Mouse (Mus musculus) heart, embryonic 14.5 days (tissue): ENCODE measurements around the gene Srcin1. TPM values are rescaled to one million over a fixed set of nuclear protein-coding genes. Genes with fewer than 3 reads are reported as not detected.

ENCODE experiments used
- ATAC-seq: fragments of 200-750 bp; cut with Nextera tagmentation; 2 replicates; pipeline ENCODE4 v1.8.0; 2017; ENCODE audit warnings: low read depth, moderate TSS enrichment; ENCODE audit not compliant: insufficient number of reproducible peaks, insufficient read depth, low FRiP score
- H3K27ac ChIP-seq, 2 experiments: fragments of 200-500 bp in 1 of 2; fragments of 300-500 bp in 1 of 2; sonication (generic) in 1 of 2; replicated peaks in 1 of 2; 2 replicates each; pipeline ENCODE4 v1.5.1; 2012 to 2014; ENCODE audit warnings: low read depth in 2 of 2, low read length in 2 of 2, control low read depth in 1 of 2, mild to moderate bottlenecking in 1 of 2, mixed read lengths in 1 of 2; ENCODE audit not compliant: control insufficient read depth in 1 of 2, insufficient read depth in 1 of 2
- H3K27me3 ChIP-seq: fragments of 300-500 bp; sonication (generic); 2 replicates; pipeline ENCODE4 v1.6.1; 2014; ENCODE audit warnings: mild to moderate bottlenecking, low read length, control low read depth; ENCODE audit not compliant: control insufficient read depth, insufficient read depth
- H3K36me3 ChIP-seq: fragments of 300-500 bp; sonication (generic); 2 replicates; pipeline ENCODE4 v1.6.1; 2014; ENCODE audit warnings: mild to moderate bottlenecking, control low read depth, low read length, mixed read lengths; ENCODE audit not compliant: control insufficient read depth, insufficient read depth
- H3K4me1 ChIP-seq, 2 experiments: fragments of 200-500 bp in 1 of 2; fragments of 300-500 bp in 1 of 2; sonication (generic) in 1 of 2; 2 replicates each; pipeline ENCODE4 v1.6.1; 2012 to 2014; ENCODE audit warnings: low read length in 2 of 2, control low read depth in 1 of 2, mixed read lengths in 1 of 2; ENCODE audit not compliant: control insufficient read depth in 2 of 2, insufficient read depth in 2 of 2
- H3K4me2 ChIP-seq: fragments of 300-500 bp; sonication (generic); 2 replicates; pipeline ENCODE4 v1.6.1; 2014; ENCODE audit warnings: mild to moderate bottlenecking, low read length
- H3K4me3 ChIP-seq, 2 experiments: fragments of 200-500 bp in 1 of 2; fragments of 300-500 bp in 1 of 2; sonication (generic) in 1 of 2; 2 replicates each; pipeline ENCODE4 v1.5.1; 2012 to 2014; ENCODE audit warnings: low read length in 2 of 2, mild to moderate bottlenecking in 2 of 2, control low read depth in 1 of 2, low read depth in 1 of 2, moderate library complexity in 1 of 2; ENCODE audit not compliant: control insufficient read depth in 1 of 2, insufficient read depth in 1 of 2
- H3K9ac ChIP-seq: fragments of 300-500 bp; sonication (generic); 2 replicates; pipeline ENCODE4 v1.6.1; 2014; ENCODE audit warnings: mild to moderate bottlenecking, low read length
- H3K9me3 ChIP-seq: fragments of 300-500 bp; sonication (generic); 2 replicates; pipeline ENCODE4 v1.6.1; 2016; ENCODE audit warnings: low read length, control low read depth; ENCODE audit not compliant: control insufficient read depth
- WGBS: fragments of 180-500 bp; shearing (Covaris S2); extraction: QIAGEN DNeasy Blood & Tissue Kit; methylation state at CpG from one replicate; pipeline ENCODE4 v1.1.7; 2014; 5-methylcytosine and 5-hydroxymethylcytosine counted together
- polyA plus RNA-seq: library from polyadenylated mRNA; unstranded; fragments of >200 nt; fragmentation: Nextera tagmentation; extraction: Ambion mirVana; gene quantifications from 2 replicates; pipeline ENCODE4 v1.2.1, GENCODE M21; 2014

The Srcin1 gene
- polyA plus RNA-seq, 1 experiment from 2014 or later = 0.22 TPM

- Histone ChIP-seq H3K4me2 (no peak overlapping the region), H3K27ac (no peak overlapping the region), H3K4me1 (no peaks in the 10 kb centered on the region), H3K9me3 (no peaks in the 10 kb centered on the region; the same call in 1 of the 2 replicates), H3K27me3 (peaks cover 2% of the 10 kb centered on the region; the same call in 1 of the 2 replicates), H3K9ac (no peak overlapping the region), H3K36me3 (no peaks in the 10 kb centered on the region), H3K4me3 (no peak overlapping the region)
- ATAC-seq = no peak; the same call in 1 of the 2 replicates
- 68% methylated on average over 10 of the region's 10 CpGs for whole genome bisulfite sequencing
These were observed 22.1 kb upstream of the Srcin1 start for GRCm38 (mm10) chr11:97597945-97598691.

GRCm38 (mm10) chr11:97594136-97594535, 18.1 kb upstream of the Srcin1 start:
- Histone ChIP-seq H3K4me2 (no peak overlapping the region), H3K4me1 (0 out of 4 replicates have a peak, but pooled peaks cover 0 to 4% of the 10 kb centered on the region in 2 experiments), H3K27ac (no peak overlapping the region), H3K9ac (no peak overlapping the region), H3K27me3 (no peaks in the 10 kb centered on the region), H3K9me3 (no peaks in the 10 kb centered on the region; the same call in 1 of the 2 replicates), H3K36me3 (no peaks in the 10 kb centered on the region), H3K4me3 (no peak overlapping the region)
- no peak for ATAC-seq
- WGBS = 43% methylated on average over 6 of the region's 6 CpGs

DNA sequence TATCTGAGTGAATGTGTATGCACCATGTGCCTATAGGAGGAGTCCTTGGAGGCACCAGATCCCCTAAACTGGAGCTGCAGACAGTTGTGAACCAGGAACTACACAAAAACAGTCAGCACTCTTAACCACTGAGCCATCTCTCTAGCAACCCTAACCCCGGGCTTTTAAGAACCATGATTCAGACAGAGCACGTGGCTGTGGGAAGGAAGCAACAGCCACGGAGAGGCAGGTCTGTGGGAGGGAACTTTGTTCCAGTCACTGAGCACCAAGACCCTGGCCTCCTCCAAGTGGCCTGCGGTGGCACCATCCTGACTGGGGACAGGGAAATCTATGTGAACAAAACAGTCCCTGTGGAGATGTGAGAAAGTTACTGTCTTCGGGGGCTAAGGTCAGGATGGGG, 15.9 kb upstream of the Srcin1 start:
- ATAC-seq = no peak
- Histone ChIP-seq H3K27ac (no peak overlapping the region), H3K4me3 (no peak overlapping the region), H3K4me2 (no peak overlapping the region), H3K9ac (no peak overlapping the region), H3K9me3 (no peaks in the 10 kb centered on the region; the same call in 1 of the 2 replicates), H3K4me1 (0 out of 4 replicates have a peak, but pooled peaks cover 0 to 4% of the 10 kb centered on the region in 2 experiments), H3K27me3 (no peaks in the 10 kb centered on the region), H3K36me3 (no peaks in the 10 kb centered on the region)
- 54% methylated on average over 5 of the region's 5 CpGs for WGBS

DNA sequence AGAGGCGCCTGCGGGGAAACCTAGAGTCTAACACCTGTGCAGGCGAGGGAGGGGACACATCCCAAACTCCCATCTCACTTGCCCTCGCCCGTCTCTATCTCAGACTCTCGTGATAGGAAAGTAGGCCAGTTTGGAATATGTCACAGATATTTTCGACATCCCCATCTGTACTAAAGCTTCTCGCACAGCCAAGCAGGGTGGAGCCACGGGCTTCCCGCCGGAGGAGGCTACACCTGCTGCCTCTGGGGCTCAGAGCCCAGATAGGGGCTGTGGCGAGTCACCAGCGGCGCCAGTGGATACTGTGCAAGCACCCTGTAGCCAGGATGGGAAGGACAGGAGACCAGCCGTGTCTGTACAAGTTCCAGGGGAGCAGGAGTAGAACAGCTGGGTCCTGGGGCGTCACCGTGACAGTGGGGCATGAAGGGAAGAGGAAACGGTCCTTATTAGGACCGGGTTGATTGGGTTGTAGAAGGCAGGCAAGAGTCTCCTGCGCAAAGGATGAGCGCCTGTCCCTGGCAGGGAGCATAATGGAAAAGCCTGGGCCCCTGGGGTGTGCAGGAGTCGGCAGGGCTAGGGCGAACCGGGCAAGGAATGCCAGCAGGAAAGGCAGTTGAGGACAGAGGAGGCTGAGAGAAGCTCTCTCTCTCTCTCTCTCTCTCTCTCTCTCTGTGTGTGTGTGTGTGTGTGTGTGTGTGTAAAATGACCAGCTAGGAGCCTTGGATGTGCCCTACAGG, 14.4 kb upstream of the Srcin1 start:
- H3K27me3 ChIP-seq = no peaks in the 10 kb centered on the region
- no peaks in the 10 kb centered on the region for H3K36me3 ChIP-seq
- no peak overlapping the region for H3K4me3 ChIP-seq
- H3K9ac ChIP-seq = no peak overlapping the region
- ATAC-seq = no peak
- no peaks in the 10 kb centered on the region; the same call in 1 of the 2 replicates for H3K9me3 ChIP-seq
- H3K27ac ChIP-seq = no peak overlapping the region
- peaks cover 0 to 7% of the 10 kb centered on the region in 2 experiments; a peak in 2 of 4 replicates for H3K4me1 ChIP-seq
- no peak overlapping the region for H3K4me2 ChIP-seq
- WGBS = 33% methylated on average over 24 of the region's 24 CpGs

DNA sequence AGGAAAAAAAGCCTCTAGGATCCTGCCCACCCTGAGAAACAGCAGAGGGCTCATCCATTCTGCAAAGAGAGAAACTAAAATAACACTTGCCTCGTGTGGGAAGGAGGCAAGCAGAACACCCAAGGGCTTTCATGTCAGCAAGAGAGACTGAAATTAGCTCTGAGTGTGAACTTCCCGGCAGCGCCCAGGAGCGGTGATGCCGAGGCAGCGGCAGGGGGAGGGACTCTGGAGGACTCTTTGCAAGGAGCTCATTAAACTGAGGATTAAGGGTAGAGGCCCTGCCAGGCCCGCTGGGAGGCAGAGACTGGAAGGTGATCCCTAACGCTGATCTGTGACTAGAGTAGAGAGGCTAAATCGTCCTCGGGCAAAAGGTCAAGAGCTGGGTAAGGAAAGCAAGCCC, 13.2 kb upstream of the Srcin1 start:
- WGBS = 9% methylated on average over 10 of the region's 10 CpGs
- no peak overlapping the region for H3K4me2 ChIP-seq
- no peak overlapping the region for H3K27ac ChIP-seq
- no peak overlapping the region for H3K9ac ChIP-seq
- no peaks in the 10 kb centered on the region for H3K27me3 ChIP-seq
- no peak overlapping the region for H3K4me3 ChIP-seq
- no peaks in the 10 kb centered on the region for H3K36me3 ChIP-seq
- no peak for ATAC-seq
- H3K4me1 ChIP-seq = peaks cover 0 to 7% of the 10 kb centered on the region in 2 experiments; a peak in 2 of 4 replicates
- H3K9me3 ChIP-seq = no peaks in the 10 kb centered on the region

GRCm38 (mm10) chr11:97585932-97586331, 9.9 kb upstream of the Srcin1 start:
- ATAC-seq = peak; percentile 85
- WGBS = 24% methylated on average over 10 of the region's 10 CpGs
- Histone ChIP-seq H3K27me3 (no peaks in the 10 kb centered on the region), H3K9ac (no peak overlapping the region), H3K27ac (peak overlapping the region; percentile 56 to 60; a peak in 2 of 4 replicates), H3K36me3 (no peaks in the 10 kb centered on the region), H3K9me3 (no peaks in the 10 kb centered on the region), H3K4me3 (no peak overlapping the region), H3K4me1 (peaks cover 0 to 7% of the 10 kb centered on the region in 2 experiments; a peak in 2 of 4 replicates), H3K4me2 (no peak overlapping the region)

GRCm38 (mm10) chr11:97584476-97584875, 8.5 kb upstream of the Srcin1 start:
- H3K4me2 ChIP-seq = no peak overlapping the region
- H3K27ac ChIP-seq = no peak overlapping the region
- WGBS = 74% methylated on average over 7 of the region's 7 CpGs

More at GRCm38 (mm10) chr11:97584476-97584875, 8.5 kb upstream of the Srcin1 start:
- Histone ChIP-seq H3K4me3 (no peak overlapping the region), H3K27me3 (no peaks in the 10 kb centered on the region), H3K4me1 (peaks cover 0 to 3% of the 10 kb centered on the region in 2 experiments; a peak in 2 of 4 replicates), H3K9ac (no peak overlapping the region), H3K9me3 (no peaks in the 10 kb centered on the region), H3K36me3 (no peaks in the 10 kb centered on the region)
- ATAC-seq = no peak
